Comparison of ENCODE assay signal across 28 mouse cellular contexts in the genomic region with DNA sequence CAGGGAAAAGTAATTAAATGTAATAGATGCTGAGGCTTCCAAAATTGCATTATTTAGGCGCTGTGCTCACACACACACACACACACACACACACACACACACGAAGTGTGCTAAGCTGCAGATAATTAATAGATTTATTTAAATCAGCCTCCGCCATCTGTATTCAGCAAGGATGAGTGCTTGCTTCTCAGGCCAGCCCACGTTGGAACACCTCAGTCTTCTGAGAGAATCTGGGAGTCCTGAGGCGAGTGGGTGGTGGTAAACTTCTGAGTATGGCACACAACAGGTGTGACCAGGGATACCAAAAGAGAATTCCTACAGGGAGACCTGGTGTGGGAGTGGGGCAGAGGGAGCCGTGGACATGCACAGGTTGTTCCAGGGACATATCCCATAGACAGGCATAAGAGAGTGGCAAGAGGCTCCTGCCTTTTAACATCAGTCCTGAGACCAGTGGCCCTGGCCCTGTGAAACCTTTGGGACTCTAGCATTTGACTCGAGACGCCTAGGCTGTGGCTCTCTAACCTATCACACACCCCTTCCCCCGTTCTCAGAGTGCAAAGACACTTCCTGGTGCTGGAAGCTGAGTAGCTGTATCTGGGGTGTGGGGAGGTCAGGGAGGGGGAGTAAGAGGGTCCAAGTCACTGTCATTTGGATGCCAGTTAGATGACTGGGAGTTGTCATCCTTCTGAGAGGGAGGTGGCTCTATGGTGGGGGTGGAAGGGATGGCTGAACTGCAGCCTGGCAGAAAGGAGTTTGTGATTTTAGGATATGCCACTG.
A peak's percentile ranks its signal among the peaks of the same experiment; 100 is the strongest.
DNase-seq lines count a peak whose midpoint lies in the region; ATAC-seq and TF ChIP-seq lines count a peak whose summit lies in the region.
"Had no signal": no experiment of that assay in that cellular context is flagged by ENCODE, and none has a peak within 500 bp of the region (broad histone marks: within the 10 kb centered on the region; RNA-seq: fewer than 3 reads in every experiment).

No protein-coding gene starts in this region.

- H3K4me2 ChIP-seq in forebrain, embryonic 14.5 days (ENCODE audit: low read length) = no peak overlapping the region
- no peak overlapping the region for H3K4me2 ChIP-seq in forebrain, postnatal 0 days (ENCODE audit: low read depth)
- no peak overlapping the region for H3K4me2 ChIP-seq in midbrain, postnatal 0 days (ENCODE audit: low read depth, low read length, poor library complexity, severe bottlenecking)
- H3K4me2 ChIP-seq: heart, embryonic 15.5 days; hindbrain, embryonic 15.5 days; intestine, embryonic 15.5 days; limb, embryonic 13.5 days; liver, embryonic 11.5 days; lung, embryonic 15.5 days; midbrain, embryonic 13.5 days; neural tube, embryonic 13.5 days had no signal

- no peak for ATAC-seq in forebrain, embryonic 14.5 days
- ATAC-seq in forebrain, postnatal 0 days = no peak
- ATAC-seq in midbrain, postnatal 0 days (ENCODE audit: low FRiP score) = no peak
- ATAC-seq: intestine, embryonic 15.5 days; midbrain, embryonic 13.5 days had no signal

- peak; percentile 43 for DNase-seq in forebrain, embryonic 14.5 days (ENCODE audit: low spot score)
- DNase-seq in forebrain, postnatal 0 days = no peak
- no peak for DNase-seq in layer of hippocampus, adult 2 months (ENCODE audit: low spot score in 2 of 2)
- no peak for DNase-seq in layer of hippocampus, adult 9-11 months
- peak; percentile 38 for DNase-seq in midbrain, postnatal 0 days (ENCODE audit: low spot score)
- DNase-seq in midbrain, embryonic 10.5 days (ENCODE audit: low spot score) = no peak
- peak; percentile 68 for DNase-seq in brain, adult 2 months (ENCODE audit: low read depth, low spot score)
- DNase-seq: adrenal gland, adult 8-10 months; cerebellum, adult 11-12 months; cerebellum, adult 9-11 months; embryo, embryonic 11 days; gastrocnemius, postnatal 10 days; kidney, adult 2 months; kidney, postnatal 36 days; layer of hippocampus, postnatal 36 days; thymus, postnatal 4 days had no signal

- WGBS in forebrain, embryonic 14.5 days = 40% methylated on average over 9 of the region's 9 CpGs
- WGBS in forebrain, postnatal 0 days = 49% methylated on average over 9 of the region's 9 CpGs
- WGBS in midbrain, postnatal 0 days = 59% methylated on average over 9 of the region's 9 CpGs
- WGBS in midbrain, embryonic 10.5 days = 71% methylated on average over 9 of the region's 9 CpGs

- H3K4me3 ChIP-seq in forebrain, embryonic 14.5 days (ENCODE audit: low read depth, low read length) = no peak overlapping the region
- H3K4me3 ChIP-seq in forebrain, postnatal 0 days (ENCODE audit: low read depth, low read length) = no peak overlapping the region
- no peak overlapping the region for H3K4me3 ChIP-seq in layer of hippocampus, adult 2 months
- H3K4me3 ChIP-seq in midbrain, postnatal 0 days (ENCODE audit: low read depth, low read length) = no peak overlapping the region
- H3K4me3 ChIP-seq in midbrain, embryonic 10.5 days = no peak overlapping the region
- H3K4me3 ChIP-seq: erythroblast, embryonic 14.5 days; heart, embryonic 10.5 days; heart, embryonic 15.5 days; hindbrain, embryonic 15.5 days; intestine, embryonic 15.5 days; limb, embryonic 13.5 days; lung, embryonic 15.5 days; midbrain, embryonic 13.5 days; myocyte; neural tube, embryonic 13.5 days had no signal

- H3K36me3 ChIP-seq in forebrain, embryonic 14.5 days (ENCODE audit: control insufficient read depth, insufficient read depth, low read length) = no peaks in the 10 kb centered on the region
- H3K36me3 ChIP-seq in forebrain, postnatal 0 days (ENCODE audit: insufficient read depth) = no peaks in the 10 kb centered on the region
- no peaks in the 10 kb centered on the region for H3K36me3 ChIP-seq in midbrain, postnatal 0 days (ENCODE audit: insufficient read depth, low read length)
- H3K36me3 ChIP-seq in midbrain, embryonic 10.5 days = no peaks in the 10 kb centered on the region
- H3K36me3 ChIP-seq: G1E; heart, embryonic 10.5 days; heart, embryonic 15.5 days; hindbrain, embryonic 15.5 days; intestine, embryonic 15.5 days; limb, embryonic 13.5 days; lung, embryonic 15.5 days; midbrain, embryonic 13.5 days; neural tube, embryonic 13.5 days had no signal

- H3K27me3 ChIP-seq in forebrain, embryonic 14.5 days (replicated peaks; ENCODE audit: control insufficient read depth, insufficient read depth, low read length) = no peaks in the 10 kb centered on the region
- H3K27me3 ChIP-seq in forebrain, postnatal 0 days (ENCODE audit: insufficient read depth, low read length) = no peaks in the 10 kb centered on the region
- no peaks in the 10 kb centered on the region for H3K27me3 ChIP-seq in midbrain, postnatal 0 days (ENCODE audit: insufficient read depth, low read length)
- H3K27me3 ChIP-seq in midbrain, embryonic 10.5 days (ENCODE audit: low read depth, poor library complexity, severe bottlenecking) = no peaks in the 10 kb centered on the region
- H3K27me3 ChIP-seq: heart, embryonic 15.5 days; hindbrain, embryonic 15.5 days; intestine, embryonic 15.5 days; limb, embryonic 13.5 days; lung, embryonic 15.5 days; midbrain, embryonic 13.5 days; neural tube, embryonic 13.5 days had no signal

- no peak overlapping the region for H3K27ac ChIP-seq in forebrain, embryonic 14.5 days (ENCODE audit: low read depth, low read length)
- H3K27ac ChIP-seq in forebrain, postnatal 0 days (ENCODE audit: low read depth, low read length) = no peak overlapping the region
- H3K27ac ChIP-seq in layer of hippocampus, adult 2 months = peak overlapping the region; percentile 78; the same call in 1 of the 2 replicates
- H3K27ac ChIP-seq in midbrain, postnatal 0 days (ENCODE audit: low read depth, low read length) = no peak overlapping the region
- no peak overlapping the region for H3K27ac ChIP-seq in midbrain, embryonic 10.5 days (replicated peaks)
- H3K27ac ChIP-seq: heart, embryonic 10.5 days; heart, embryonic 15.5 days; hindbrain, embryonic 15.5 days; intestine, embryonic 15.5 days; limb, embryonic 13.5 days; lung, embryonic 15.5 days; midbrain, embryonic 13.5 days; neural tube, embryonic 13.5 days had no signal

- H3K9ac ChIP-seq in forebrain, embryonic 14.5 days (ENCODE audit: low read length) = no peak overlapping the region
- no peak overlapping the region for H3K9ac ChIP-seq in forebrain, postnatal 0 days
- H3K9ac ChIP-seq in midbrain, postnatal 0 days (replicated peaks; ENCODE audit: low read length, poor library complexity, severe bottlenecking) = no peak overlapping the region
- H3K9ac ChIP-seq: heart, embryonic 15.5 days; hindbrain, embryonic 15.5 days; intestine, embryonic 15.5 days; limb, embryonic 13.5 days; lung, embryonic 15.5 days; midbrain, embryonic 13.5 days; neural tube, embryonic 13.5 days had no signal

- no peak for TF ChIP-seq CTCF in forebrain, postnatal 0 days (IDR thresholded peaks at IDR 0.05; ENCODE audit: low read depth)
- no peak for TF ChIP-seq CTCF in layer of hippocampus, adult 2 months (conservative IDR thresholded peaks at IDR 0.05)
- TF ChIP-seq CTCF in midbrain, postnatal 0 days (IDR thresholded peaks at IDR 0.05) = no peak

- no peaks in the 10 kb centered on the region for H3K9me3 ChIP-seq in forebrain, embryonic 14.5 days (replicated peaks; ENCODE audit: control insufficient read depth, low read length)
- H3K9me3 ChIP-seq in forebrain, postnatal 0 days (ENCODE audit: low read length) = no peaks in the 10 kb centered on the region
- no peaks in the 10 kb centered on the region for H3K9me3 ChIP-seq in midbrain, postnatal 0 days (ENCODE audit: low read length)
- H3K9me3 ChIP-seq in midbrain, embryonic 10.5 days (replicated peaks) = no peaks in the 10 kb centered on the region
- H3K9me3 ChIP-seq: heart, embryonic 10.5 days; heart, embryonic 15.5 days; hindbrain, embryonic 15.5 days; intestine, embryonic 15.5 days; limb, embryonic 13.5 days; lung, embryonic 15.5 days; midbrain, embryonic 13.5 days; neural tube, embryonic 13.5 days had no signal

- no peaks in the 10 kb centered on the region for H3K4me1 ChIP-seq in forebrain, embryonic 14.5 days (ENCODE audit: control insufficient read depth, insufficient read depth, low read length)
- H3K4me1 ChIP-seq in forebrain, postnatal 0 days (ENCODE audit: insufficient read depth) = no peaks in the 10 kb centered on the region
- H3K4me1 ChIP-seq in midbrain, postnatal 0 days (ENCODE audit: insufficient read depth, low read length) = no peaks in the 10 kb centered on the region
- no peaks in the 10 kb centered on the region for H3K4me1 ChIP-seq in midbrain, embryonic 10.5 days
- H3K4me1 ChIP-seq: heart, embryonic 10.5 days; heart, embryonic 15.5 days; intestine, embryonic 15.5 days; limb, embryonic 13.5 days; lung, embryonic 15.5 days had no signal

Comparison
In these comparisons a context has a peak if more than half of its experiments do, and no peak if none do; other contexts are left out.
1. DNase-seq: peak in forebrain, embryonic 14.5 days (single experiment), midbrain, postnatal 0 days (single experiment) and brain, adult 2 months (single experiment); none in forebrain, postnatal 0 days (single experiment), layer of hippocampus, adult 2 months (0 of 2), layer of hippocampus, adult 9-11 months (single experiment) and midbrain, embryonic 10.5 days (single experiment).